Mouse (Mus musculus): ENCODE data around the gene Nkd1. TPM values are rescaled to one million over a fixed set of nuclear protein-coding genes. Genes with fewer than 3 reads are reported as not detected.

The Nkd1 gene
- polyA plus RNA-seq, 1 experiment = 2.6 TPM

DNA sequence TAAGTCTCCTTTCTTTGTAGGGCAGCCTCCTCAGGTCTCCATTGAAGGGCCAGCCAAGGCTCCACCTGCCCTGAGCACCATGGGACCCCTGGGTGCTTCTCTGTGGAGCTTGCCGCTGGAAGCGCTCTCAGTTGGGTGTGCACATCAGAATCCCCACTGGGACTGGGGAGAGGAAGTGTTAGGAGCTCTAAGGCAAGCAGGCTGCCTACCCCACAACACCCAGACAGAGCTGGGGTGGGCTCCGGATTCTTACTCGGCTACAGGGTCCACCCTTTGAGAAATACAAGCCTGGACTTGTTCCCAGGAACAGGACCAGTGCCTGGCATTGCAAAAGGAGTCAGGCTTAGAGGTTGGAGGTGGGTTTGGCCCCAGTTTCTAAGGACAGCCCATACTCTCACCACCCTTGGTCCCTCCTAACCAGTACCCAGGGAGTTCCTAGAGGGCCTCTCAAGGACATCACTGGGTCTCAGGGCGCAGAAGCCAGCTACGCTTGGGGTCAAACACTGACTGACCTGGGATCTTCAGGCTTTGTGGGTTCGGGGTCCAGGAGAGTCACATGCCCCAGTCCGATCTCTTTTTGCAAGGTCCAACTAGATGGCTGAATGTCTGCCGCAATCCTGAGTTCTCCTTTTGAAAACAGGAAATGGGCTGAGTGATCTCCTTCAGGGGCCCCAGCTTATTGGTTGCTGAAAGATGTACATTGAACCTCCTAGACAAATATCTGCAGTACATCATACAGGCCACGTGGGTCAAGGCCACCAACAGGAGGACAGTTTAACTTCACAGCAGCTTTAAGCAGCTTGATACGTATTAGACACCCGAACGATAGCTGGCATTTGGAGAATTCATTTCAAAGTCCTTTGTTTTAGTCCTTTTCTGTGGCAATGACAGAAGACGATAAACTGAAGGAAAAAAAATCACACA lies 114.6 kb downstream of the Nkd1 start, which contains the start of gene Snx20:
Gene Snx20, minus strand, starts transcription at position 655 of the 924 bp plus-strand sequence.
- H3K27ac ChIP-seq (replicated peaks; ENCODE audit: low read depth, low read length) = peak within 1 kb of the TSS; percentile 76
- peak within 1 kb of the TSS; percentile 57 for H3K4me3 ChIP-seq (ENCODE audit: insufficient read depth, low read depth, low read length)

DNA sequence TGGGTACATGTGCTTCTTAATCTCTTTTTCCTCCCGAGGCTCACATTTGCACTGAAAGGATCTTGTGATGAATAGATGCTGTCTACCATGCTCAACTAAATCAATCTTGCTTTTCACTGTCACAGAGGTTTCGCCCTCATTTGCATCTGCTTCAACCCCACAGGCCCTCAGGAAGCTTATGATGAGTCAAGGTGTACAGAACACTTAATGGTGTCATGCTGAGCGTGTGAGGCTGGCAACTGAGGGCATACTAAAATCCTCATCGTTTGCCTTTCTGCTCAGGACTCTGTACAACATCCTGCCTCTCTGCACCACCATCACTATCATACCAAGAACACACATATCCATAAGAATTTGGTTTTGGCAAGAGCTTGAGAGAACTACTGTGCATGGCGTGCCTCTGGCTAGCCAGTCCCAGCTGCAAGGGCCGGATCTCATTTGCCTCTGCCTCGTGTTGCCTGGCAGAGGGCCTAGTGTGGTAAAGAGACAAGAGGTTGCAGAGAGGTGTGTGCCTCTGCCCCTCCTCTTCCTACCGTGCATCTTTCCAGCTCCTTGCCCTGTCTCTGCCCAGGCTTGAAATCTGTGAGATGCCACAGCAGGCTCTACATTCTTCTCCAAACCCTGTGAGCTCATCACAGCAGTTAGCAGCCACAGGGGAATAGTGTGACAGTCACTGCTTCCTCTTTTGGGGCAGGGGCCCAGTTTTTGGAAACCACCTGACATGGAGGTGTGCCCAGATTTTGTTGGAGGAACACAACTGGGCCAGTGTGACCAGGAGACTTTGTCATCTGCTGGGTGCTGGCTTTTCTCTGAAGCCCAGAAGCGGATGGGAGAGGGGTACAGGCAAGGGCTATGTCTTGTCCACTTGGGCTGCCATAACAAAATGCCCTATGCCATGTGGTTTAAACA lies 116.2 kb downstream of the Nkd1 start:
- peaks cover 18% of the 10 kb centered on the region for H3K4me1 ChIP-seq (ENCODE audit: control insufficient read depth, insufficient read depth, insufficient read length, low read length)
- no peak overlapping the region for H3K27ac ChIP-seq (replicated peaks; ENCODE audit: low read depth, low read length)

More for the DNA sequence above, 114.6 kb downstream of the Nkd1 start, which contains the start of gene Snx20:
- peaks cover 20% of the 10 kb centered on the region for H3K4me1 ChIP-seq (ENCODE audit: control insufficient read depth, insufficient read depth, insufficient read length, low read length)

DNA sequence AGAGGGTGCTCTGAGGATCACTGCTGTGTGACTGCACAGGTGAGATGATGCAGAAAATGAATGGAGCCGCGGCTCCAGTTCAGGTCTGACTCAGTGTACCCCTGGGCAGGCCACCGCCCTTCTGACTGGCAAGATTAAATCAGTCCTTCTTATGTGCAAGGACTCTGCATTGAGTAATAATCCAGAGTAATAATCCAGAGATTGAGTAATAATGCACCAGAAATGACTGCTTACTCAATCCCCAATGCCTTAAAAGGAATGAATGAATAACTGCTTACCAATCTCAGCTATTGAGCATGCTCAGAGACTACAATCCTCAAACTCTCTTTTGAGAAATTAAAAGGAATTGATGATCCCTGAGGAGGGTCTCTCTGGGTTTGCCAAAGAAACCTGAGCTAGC lies 117.8 kb downstream of the Nkd1 start:
- Histone ChIP-seq H3K4me1 (ENCODE audit: control insufficient read depth, insufficient read depth, insufficient read length, low read length) (peaks cover 14% of the 10 kb centered on the region), H3K27ac (replicated peaks; ENCODE audit: low read depth, low read length) (no peak overlapping the region), H3K4me3 (ENCODE audit: insufficient read depth, low read depth, low read length) (no peak overlapping the region)

More for the DNA sequence above, 116.2 kb downstream of the Nkd1 start:
- H3K4me3 ChIP-seq (ENCODE audit: insufficient read depth, low read depth, low read length) = no peak overlapping the region

DNA sequence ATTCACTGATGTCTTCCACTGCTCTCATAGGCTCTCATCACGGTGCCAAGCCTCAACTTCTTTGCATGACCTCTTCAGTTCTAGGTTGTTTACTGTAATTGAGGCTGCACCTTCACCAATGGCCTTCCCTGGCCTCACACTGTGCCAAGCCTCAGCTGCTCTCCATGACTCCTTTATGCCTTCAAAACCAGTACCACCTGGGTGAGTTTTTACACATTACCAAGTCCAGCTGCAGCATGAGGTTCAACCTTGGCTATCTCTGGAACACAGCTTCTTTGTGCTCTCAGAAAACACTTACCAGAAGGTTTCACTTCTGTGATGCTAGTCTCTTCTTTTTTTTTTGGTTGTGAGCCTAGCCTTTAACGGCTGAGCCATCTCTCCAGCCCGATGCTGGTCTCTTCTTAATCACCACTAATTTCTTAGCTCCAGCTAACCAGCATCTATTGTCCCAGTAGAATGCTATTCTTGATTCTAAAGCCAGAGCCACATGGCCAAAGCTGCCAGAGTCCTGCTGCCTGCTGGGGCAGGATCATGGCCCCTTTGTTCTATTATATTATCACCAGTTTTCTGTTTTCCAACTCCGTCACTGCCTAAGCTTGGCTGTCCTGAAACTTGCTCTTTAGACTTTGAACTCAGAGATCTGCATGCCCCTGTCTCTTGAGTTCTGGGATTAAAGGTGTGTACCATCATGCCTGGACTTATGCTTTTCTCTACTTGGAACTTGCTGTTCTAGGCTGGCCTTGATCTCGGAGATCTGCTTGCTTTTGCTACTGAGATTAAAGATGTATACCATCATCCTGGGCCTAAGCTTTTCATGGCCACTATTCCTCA lies 121.8 kb downstream of the Nkd1 start:
- Histone ChIP-seq H3K4me1 (ENCODE audit: control insufficient read depth, insufficient read depth, insufficient read length, low read length) (peaks cover 4% of the 10 kb centered on the region; the same call in 1 of the 2 replicates), H3K4me3 (ENCODE audit: insufficient read depth, low read depth, low read length) (no peak overlapping the region), H3K27ac (replicated peaks; ENCODE audit: low read depth, low read length) (no peak overlapping the region)

Other genes with a start within 250 kb of the Nkd1 start
- 1.6 and 1.7 TPM in 2 replicates for gene Adcy7, start 249.0 kb upstream of the Nkd1 start, polyA plus RNA-seq (2012; ENCODE audit: insufficient read depth, insufficient read length, missing spikeins)
- gene Brd7, start 159.2 kb upstream of the Nkd1 start, polyA plus RNA-seq (2012; ENCODE audit: insufficient read depth, insufficient read length, missing spikeins) = 61.5 TPM in 2 replicates
- gene Snx20, start 114.8 kb downstream of the Nkd1 start, polyA plus RNA-seq (2012; ENCODE audit: insufficient read depth, insufficient read length, missing spikeins) = 1.2 and 1.9 TPM in 2 replicates
- 0.24 and 0.58 TPM in 2 replicates for gene Nod2, start 126.0 kb downstream of the Nkd1 start, polyA plus RNA-seq (2012; ENCODE audit: insufficient read depth, insufficient read length, missing spikeins)
- 8.1 and 8.9 TPM in 2 replicates for gene Cyld, start 175.7 kb downstream of the Nkd1 start, polyA plus RNA-seq (2012; ENCODE audit: insufficient read depth, insufficient read length, missing spikeins)